Mouse (Mus musculus) hindbrain, embryonic 16.5 days (tissue): ENCODE data around the gene Rbks. TPM values are rescaled to one million over a fixed set of nuclear protein-coding genes. Genes with fewer than 3 reads are reported as not detected.

Experiments used
- ATAC-seq: fragments of 200-750 bp; cut with Nextera tagmentation; 2 replicates; pipeline ENCODE4 v1.8.0; 2017; ENCODE audit warnings: moderate TSS enrichment, moderate library complexity
- H3K27ac ChIP-seq: fragments of 300-500 bp; sonication (generic); 2 replicates; pipeline ENCODE4 v1.5.1; 2014; ENCODE audit warnings: low read depth, mild to moderate bottlenecking, control low read depth, low read length, moderate library complexity
- H3K27me3 ChIP-seq: fragments of 300-500 bp; sonication (generic); replicated peaks from 2 replicates; pipeline ENCODE4 v1.6.1; 2014; ENCODE audit warnings: low read length; ENCODE audit not compliant: control insufficient read depth, insufficient read depth
- H3K36me3 ChIP-seq: fragments of 300-500 bp; sonication (generic); 2 replicates; pipeline ENCODE4 v1.6.1; 2014; ENCODE audit warnings: mild to moderate bottlenecking, low read length, moderate library complexity, mixed read lengths; ENCODE audit not compliant: control insufficient read depth, insufficient read depth
- H3K4me1 ChIP-seq: fragments of 300-500 bp; sonication (generic); 2 replicates; pipeline ENCODE4 v1.6.1; 2014; ENCODE audit warnings: low read depth, low read length; ENCODE audit not compliant: control insufficient read depth, insufficient read depth
- H3K4me2 ChIP-seq: fragments of 300-500 bp; sonication (generic); 2 replicates; pipeline ENCODE4 v1.6.1; 2014; ENCODE audit warnings: mild to moderate bottlenecking, low read length, control low read depth, moderate library complexity
- H3K4me3 ChIP-seq: fragments of 300-500 bp; sonication (generic); 2 replicates; pipeline ENCODE4 v1.5.1; 2014; ENCODE audit warnings: mild to moderate bottlenecking, low read length, control low read depth, moderate library complexity
- H3K9ac ChIP-seq: fragments of 300-500 bp; sonication (generic); 2 replicates; pipeline ENCODE4 v1.6.1; 2014; ENCODE audit warnings: low read depth, mild to moderate bottlenecking, control low read depth, low read length, moderate library complexity
- H3K9me3 ChIP-seq: fragments of 300-500 bp; sonication (generic); 2 replicates; pipeline ENCODE4 v1.6.1; 2014; ENCODE audit warnings: mild to moderate bottlenecking, low read length, moderate library complexity; ENCODE audit not compliant: control insufficient read depth
- WGBS: fragments of 180-500 bp; shearing (Covaris S2); extraction: QIAGEN DNeasy Blood & Tissue Kit; methylation state at CpG from one replicate; pipeline ENCODE4 v1.1.7; 2014; 5-methylcytosine and 5-hydroxymethylcytosine counted together
- polyA plus RNA-seq: library from polyadenylated mRNA; unstranded; fragments of >200 nt; fragmentation: Nextera tagmentation; extraction: Ambion mirVana; gene quantifications from 2 replicates; pipeline ENCODE4 v1.2.1, GENCODE M21; 2015

Rbks gene
- polyA plus RNA-seq, 1 experiment from 2014 or later: 2.8 TPM

DNA sequence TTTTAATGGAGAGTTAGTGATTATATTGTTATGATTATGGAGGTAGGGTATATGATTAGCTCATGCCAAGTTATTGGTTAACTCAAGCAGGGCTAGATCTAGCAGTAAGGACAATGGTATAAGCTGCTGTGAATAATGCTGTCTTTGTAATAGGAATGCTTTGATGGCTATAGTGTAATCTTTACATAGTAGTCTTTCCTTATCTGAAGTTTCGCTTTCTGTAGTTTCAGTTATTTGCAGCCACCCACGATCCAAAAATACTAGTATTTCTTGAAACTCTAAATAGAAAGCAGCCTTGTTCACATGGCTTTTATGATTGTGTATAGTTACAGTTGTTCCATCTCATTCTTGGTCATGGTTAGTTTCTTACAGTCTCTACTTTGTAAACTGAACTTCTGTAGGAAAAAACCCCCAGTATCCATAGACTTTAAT lies 15.9 kb upstream of the Rbks start:
- 82% methylated on average over 2 of the region's 2 CpGs for WGBS
- Histone ChIP-seq H3K36me3 (no peaks in the 10 kb centered on the region), H3K9me3 (no peaks in the 10 kb centered on the region), H3K4me2 (no peak overlapping the region), H3K9ac (no peak overlapping the region), H3K4me3 (no peak overlapping the region), H3K27ac (no peak overlapping the region), H3K27me3 (no peaks in the 10 kb centered on the region), H3K4me1 (no peaks in the 10 kb centered on the region)
- ATAC-seq: no peak

DNA sequence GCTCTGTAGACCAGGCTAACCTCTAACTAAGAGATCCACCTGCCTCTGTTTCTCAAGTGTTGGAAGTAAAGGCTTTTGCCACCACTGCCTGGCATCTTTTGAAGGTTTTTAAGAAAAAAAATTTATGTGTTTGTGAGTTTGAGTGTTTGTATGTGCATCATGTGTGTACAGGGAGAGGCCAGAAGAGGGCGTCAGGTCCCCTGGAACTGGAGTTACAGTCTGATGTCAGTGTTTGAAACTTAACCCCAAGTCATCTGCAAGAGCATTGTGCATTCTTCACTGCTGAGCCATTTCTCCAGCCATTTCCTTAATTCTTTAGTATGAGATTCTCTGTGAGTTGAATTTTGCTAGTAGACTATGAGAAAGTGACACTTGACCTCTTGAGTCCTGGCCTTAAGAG lies 12.0 kb upstream of the Rbks start:
- Histone ChIP-seq H3K4me2 (no peak overlapping the region), H3K9me3 (no peaks in the 10 kb centered on the region), H3K9ac (no peak overlapping the region), H3K36me3 (no peaks in the 10 kb centered on the region), H3K4me1 (no peaks in the 10 kb centered on the region), H3K4me3 (no peak overlapping the region), H3K27me3 (no peaks in the 10 kb centered on the region), H3K27ac (no peak overlapping the region)
- ATAC-seq: no peak
- WGBS: 73% methylated on average over 1 of the region's 1 CpGs

DNA sequence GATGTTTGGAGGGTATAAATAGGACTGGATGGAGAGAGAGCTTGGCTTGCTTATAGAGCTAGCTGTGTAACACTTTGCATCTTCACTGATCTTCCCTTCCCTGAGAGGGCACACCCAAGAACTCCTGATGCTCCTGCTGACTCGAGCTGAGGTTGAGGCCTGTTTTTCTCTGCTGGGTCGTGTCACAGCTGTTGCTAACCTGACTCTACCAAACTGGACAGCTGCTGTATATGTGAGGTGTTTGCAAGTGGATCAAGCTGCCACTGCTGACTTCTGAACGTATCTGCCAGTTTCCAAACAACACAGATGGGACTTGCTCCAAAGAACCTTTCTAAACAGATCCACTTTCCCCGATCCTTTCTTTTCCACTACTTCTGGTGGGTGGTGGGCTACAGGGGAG lies 9.4 kb upstream of the Rbks start:
- no peak overlapping the region for H3K9ac ChIP-seq

DNA sequence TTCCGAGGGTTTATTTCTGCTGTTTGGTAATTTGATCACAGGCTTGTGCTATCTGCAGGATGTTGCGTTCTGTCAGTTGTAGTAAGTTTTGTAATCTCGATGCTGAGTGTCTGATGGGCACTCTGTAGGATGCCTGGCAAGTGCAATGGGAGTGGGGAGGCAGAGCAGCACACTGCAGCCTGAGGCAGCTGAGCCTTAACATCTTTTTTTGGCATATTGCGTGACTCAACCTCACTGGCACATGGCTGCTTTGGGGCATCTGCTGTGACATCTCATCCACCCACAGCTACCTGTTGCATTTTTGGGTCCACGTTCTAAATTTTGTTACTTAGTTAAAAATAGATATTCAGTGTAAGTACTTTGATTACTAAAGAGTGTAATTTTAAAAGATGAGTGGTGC lies 7.5 kb upstream of the Rbks start:
- H3K9ac ChIP-seq: no peak overlapping the region
- ATAC-seq: no peak

More for the DNA sequence above, 9.4 kb upstream of the Rbks start:
- no peaks in the 10 kb centered on the region for H3K36me3 ChIP-seq
- H3K27ac ChIP-seq: no peak overlapping the region
- no peaks in the 10 kb centered on the region for H3K9me3 ChIP-seq
- H3K4me1 ChIP-seq: no peaks in the 10 kb centered on the region
- WGBS: 91% methylated on average over 4 of the region's 4 CpGs
- H3K27me3 ChIP-seq: no peaks in the 10 kb centered on the region
- H3K4me3 ChIP-seq: no peak overlapping the region
- no peak overlapping the region for H3K4me2 ChIP-seq
- ATAC-seq: no peak

DNA sequence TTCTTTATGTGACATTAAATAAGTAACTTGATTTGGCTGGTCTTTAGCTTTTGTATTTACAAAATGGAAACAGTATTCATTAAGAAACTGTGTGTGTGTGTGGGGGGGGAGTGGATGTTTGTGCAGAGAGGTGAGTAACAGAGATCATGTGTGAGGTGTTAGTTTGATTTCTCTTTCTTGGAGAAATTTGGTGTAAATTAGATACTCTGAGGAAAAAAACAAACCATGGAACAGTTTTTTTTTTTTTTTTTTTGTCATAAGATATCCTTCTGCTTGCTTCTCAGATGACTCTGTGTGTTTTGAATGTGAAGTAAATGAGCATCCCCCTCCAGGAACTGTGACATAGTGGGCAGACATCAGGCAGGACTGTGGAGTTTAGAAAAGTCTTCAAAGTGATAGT lies 2.0 kb upstream of the Rbks start:
- no peak for ATAC-seq

More for the DNA sequence above, 7.5 kb upstream of the Rbks start:
- Histone ChIP-seq H3K36me3 (no peaks in the 10 kb centered on the region), H3K27me3 (no peaks in the 10 kb centered on the region), H3K4me1 (no peaks in the 10 kb centered on the region), H3K4me2 (no peak overlapping the region), H3K9me3 (no peaks in the 10 kb centered on the region), H3K4me3 (no peak overlapping the region), H3K27ac (no peak overlapping the region)
- WGBS: 90% methylated on average over 5 of the region's 5 CpGs

DNA sequence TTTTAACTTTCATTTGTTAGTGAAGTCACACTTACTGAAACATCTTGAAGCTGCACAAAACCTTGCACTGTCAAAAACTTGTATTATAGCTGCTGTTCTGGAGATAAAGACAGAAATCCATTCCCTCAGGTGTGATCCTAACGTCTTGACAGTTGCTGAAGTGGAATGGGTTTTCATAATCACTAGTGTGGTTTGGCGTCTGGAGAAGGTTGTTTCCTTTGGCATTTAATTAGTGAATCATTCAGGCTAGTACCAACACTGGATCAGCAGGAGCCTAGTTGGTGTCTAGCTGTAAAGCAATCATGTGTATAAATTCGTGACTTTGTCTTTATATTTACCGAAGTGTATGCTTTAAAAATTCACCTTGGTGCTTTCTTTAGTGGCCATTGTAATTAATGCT lies 1.5 kb upstream of the Rbks start:
- H3K27me3 ChIP-seq: no peaks in the 10 kb centered on the region
- H3K4me2 ChIP-seq: peak overlapping the region; percentile 84
- H3K9me3 ChIP-seq: no peaks in the 10 kb centered on the region
- no peak overlapping the region for H3K9ac ChIP-seq
- WGBS: 41% methylated on average over 4 of the region's 4 CpGs
- H3K4me1 ChIP-seq: peaks cover 4% of the 10 kb centered on the region
- no peak overlapping the region for H3K4me3 ChIP-seq
- H3K27ac ChIP-seq: no peak overlapping the region
- H3K36me3 ChIP-seq: no peaks in the 10 kb centered on the region
- no peak for ATAC-seq

More for the DNA sequence above, 2.0 kb upstream of the Rbks start:
- peaks cover 4% of the 10 kb centered on the region for H3K4me1 ChIP-seq
- H3K4me3 ChIP-seq: no peak overlapping the region
- no peak overlapping the region for H3K4me2 ChIP-seq
- no peaks in the 10 kb centered on the region for H3K36me3 ChIP-seq
- no peaks in the 10 kb centered on the region for H3K27me3 ChIP-seq
- no peak overlapping the region for H3K9ac ChIP-seq
- no peak overlapping the region for H3K27ac ChIP-seq
- H3K9me3 ChIP-seq: no peaks in the 10 kb centered on the region

DNA sequence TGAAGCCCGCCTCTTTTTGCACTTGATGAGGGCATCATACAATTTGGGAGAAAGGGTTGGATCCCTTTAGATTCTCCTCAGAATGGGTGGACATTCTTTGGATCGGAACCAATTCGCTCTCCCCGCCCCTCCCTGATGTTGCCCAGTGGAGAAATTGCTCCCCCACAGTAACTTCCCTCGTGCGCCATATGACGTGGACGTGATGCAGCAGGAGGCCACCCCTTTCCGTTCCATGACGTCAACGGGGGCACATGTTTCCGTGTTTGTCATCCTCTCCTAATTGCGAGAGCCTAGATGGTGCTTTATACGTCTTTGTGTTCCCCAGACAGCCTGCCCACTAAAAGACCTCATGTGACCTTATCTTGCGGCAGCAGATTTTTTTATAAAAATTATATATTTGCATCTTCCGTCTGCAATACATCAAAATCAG lies 885 bp upstream of the Rbks start:
- H3K4me2 ChIP-seq: peak overlapping the region; percentile 84
- no peaks in the 10 kb centered on the region for H3K27me3 ChIP-seq

DNA sequence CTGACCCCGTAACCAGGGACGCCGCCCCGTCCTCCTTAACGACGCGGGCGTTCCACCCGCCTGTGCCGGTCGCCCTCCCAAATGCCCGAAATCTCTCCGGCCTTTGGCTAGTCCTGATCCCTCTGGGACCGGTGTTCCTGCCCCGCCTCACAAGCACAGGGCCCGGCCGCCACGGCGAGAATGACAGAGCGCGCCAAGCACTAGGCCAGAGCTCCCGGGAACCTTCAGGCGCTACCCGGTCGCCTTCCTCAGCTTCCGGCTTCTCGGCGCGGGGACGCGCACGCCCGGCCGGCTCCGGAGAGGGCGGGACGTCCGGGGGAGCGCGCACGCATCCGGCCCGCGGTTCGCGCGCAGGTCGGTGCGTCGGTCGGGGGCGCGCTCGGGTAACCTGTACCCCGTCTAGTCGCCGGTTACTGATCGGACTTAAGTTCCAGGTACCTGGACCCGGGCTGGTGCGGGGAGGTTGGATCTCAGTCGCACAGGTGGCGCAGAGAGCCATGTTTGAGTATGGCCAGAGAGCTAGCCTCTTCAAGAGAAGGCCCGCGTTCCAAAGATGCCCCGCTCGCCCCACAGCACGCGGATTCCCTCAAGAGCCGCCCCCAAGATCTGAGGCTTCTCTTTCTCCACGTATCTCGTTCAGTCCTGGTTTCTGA lies 343 bp upstream of the Rbks start, which contains the start of gene Babam2:
Gene Babam2, plus strand, starts transcription at position 41 of the 653 bp plus-strand sequence.
- peak within 1 kb of the TSS; percentile 93 for H3K27ac ChIP-seq
- no peaks in the 10 kb centered on the region for H3K36me3 ChIP-seq
- WGBS: under 1% methylated on average over 62 of the region's 71 CpGs
- H3K9me3 ChIP-seq: no peaks in the 10 kb centered on the region
- H3K4me3 ChIP-seq: peak within 1 kb of the TSS; percentile 86
- H3K4me2 ChIP-seq: peak within 1 kb of the TSS; percentile 84
- H3K4me1 ChIP-seq: peaks cover 4% of the 10 kb centered on the region
- no peaks in the 10 kb centered on the region for H3K27me3 ChIP-seq
- ATAC-seq: peak; percentile 97
- H3K9ac ChIP-seq: peak within 1 kb of the TSS; percentile 90

More for the DNA sequence above, 885 bp upstream of the Rbks start:
- Histone ChIP-seq H3K9ac (peak overlapping the region; percentile 90), H3K27ac (peak overlapping the region; percentile 93), H3K9me3 (no peaks in the 10 kb centered on the region), H3K4me1 (peaks cover 4% of the 10 kb centered on the region), H3K36me3 (no peaks in the 10 kb centered on the region), H3K4me3 (peak overlapping the region; percentile 86)
- 4% methylated on average over 16 of the region's 16 CpGs for WGBS
- ATAC-seq: peak; percentile 80

DNA sequence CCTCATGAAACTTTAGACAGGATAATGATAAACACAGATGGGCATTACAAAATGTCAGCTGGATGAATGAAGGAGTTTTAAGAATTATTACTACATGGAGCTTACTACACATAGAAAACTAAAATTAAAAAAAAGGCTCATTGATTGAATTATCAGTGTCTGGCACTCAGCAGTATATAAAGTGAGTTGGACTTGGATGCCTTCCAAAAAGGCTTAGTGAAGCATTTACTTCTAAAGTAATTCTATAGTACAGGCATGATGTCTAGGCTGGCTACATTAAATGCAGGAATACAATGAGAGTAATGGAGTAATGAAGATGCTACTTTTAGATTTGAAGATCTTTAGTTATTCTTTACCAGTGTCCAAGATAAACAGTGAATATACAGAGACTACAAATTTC lies 4.2 kb downstream of the Rbks start:
- Histone ChIP-seq H3K4me2 (no peak overlapping the region), H3K4me3 (no peak overlapping the region), H3K36me3 (no peaks in the 10 kb centered on the region), H3K9ac (no peak overlapping the region), H3K9me3 (no peaks in the 10 kb centered on the region), H3K4me1 (peaks cover 4% of the 10 kb centered on the region), H3K27me3 (no peaks in the 10 kb centered on the region), H3K27ac (no peak overlapping the region)
- no peak for ATAC-seq
